Mouse (Mus musculus): ENCODE data around the gene 4930558K02Rik.

DNA sequence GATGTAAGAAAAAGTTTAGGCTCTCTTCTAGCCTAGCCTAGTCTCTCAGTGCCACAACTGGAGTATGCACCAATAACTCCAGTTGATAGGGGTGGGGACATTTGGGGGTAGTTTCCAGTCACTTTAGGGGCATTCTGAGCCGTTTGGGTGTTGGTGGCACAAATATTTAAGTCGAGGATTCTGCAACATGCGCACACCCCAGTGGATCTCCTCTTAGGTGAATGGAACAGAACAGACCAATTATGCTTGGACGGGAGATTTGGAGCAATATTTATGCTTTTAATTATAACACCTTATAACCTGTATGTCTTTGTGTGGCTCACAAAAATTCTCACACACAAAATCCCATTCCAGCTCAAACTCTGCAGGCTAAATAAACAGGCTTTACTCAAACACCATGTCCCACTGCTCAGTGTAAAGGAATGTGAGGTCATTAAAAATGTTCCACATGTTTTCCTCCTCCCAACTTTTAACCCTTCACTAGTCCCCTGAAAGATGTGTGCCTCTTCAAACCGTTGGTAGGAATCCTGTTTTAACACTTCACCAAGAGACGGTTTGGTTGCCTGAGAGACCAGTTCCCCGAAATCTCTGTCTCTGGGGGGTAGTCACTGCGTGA is 35.9 kb upstream of the 4930558K02Rik start:
- TF ChIP-seq CTCF (IDR thresholded peaks at IDR 0.05) (no peak), POLR2A (IDR thresholded peaks at IDR 0.05; ENCODE audit: insufficient read depth, low read depth, low read length) (no peak), EP300 (IDR thresholded peaks at IDR 0.05; ENCODE audit: insufficient read depth, low read depth, low read length) (no peak)

Measured in heart, adult 2 months (tissue).